Mouse (Mus musculus) liver, postnatal 0 days (tissue): ENCODE measurements at regions not wholly inside any gene's neighbourhood (a gene's known extent, or its start where the extent isn't known, plus 50 kb on each side); places are given as distances from the start of the nearest gene placed in this dataset.

Source experiments
- CTCF ChIP-seq: sonication (generic); IDR thresholded peaks from 2 replicates; pipeline ENCODE4 v1.5.1; 2016; ENCODE audit warnings: antibody characterized with exemption, low read depth
- EP300 ChIP-seq: IDR thresholded peaks from 2 replicates; pipeline ENCODE4 v1.6.1; 2016; ENCODE audit warnings: antibody characterized with exemption, low read depth, mild to moderate bottlenecking

DNA sequence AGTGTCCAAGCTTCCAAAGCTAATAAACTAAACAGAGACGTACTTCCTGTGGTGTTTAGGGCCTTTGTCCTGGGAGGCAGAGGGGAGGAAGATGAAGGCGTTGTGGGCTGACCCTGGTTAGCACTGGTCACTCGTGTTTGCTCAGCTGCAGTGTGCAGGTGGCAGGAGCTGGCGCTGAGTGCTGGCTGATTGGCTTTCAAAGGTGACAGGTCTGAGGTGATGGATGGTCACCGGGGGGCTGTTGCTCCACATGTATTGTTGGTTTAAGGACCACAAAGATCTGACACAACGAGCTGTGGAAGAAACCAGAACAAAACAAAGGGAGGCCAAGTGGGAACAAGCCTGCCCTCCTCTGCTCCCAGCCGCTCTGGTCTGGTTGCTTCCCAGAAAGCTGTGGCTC is 320.1 kb downstream of the Rps24 start:
- TF ChIP-seq CTCF (no peak), EP300 (no peak)
